Mouse (Mus musculus) right cerebral cortex, postnatal 25 days (tissue): ENCODE measurements at regions not wholly inside any gene's neighbourhood (a gene's known extent, or its start where the extent isn't known, plus 50 kb on each side); places are given as distances from the start of the nearest gene placed in this dataset.

Experiments used
- DNase-seq: peaks from one replicate; pipeline ENCODE4 v3.0.0; 2022

- no peak for DNase-seq
Observed at GRCm38 (mm10) chr11:105538421-105539210, 51.2 kb upstream of the Tanc2 start.

- no peak for DNase-seq
Observed at GRCm38 (mm10) chr11:105532616-105533015, 57.2 kb upstream of the Tanc2 start.

GRCm38 (mm10) chr11:105530711-105531157, 59.1 kb upstream of the Tanc2 start:
- no peak for DNase-seq

- DNase-seq, result no peak
Observed at GRCm38 (mm10) chr11:105526066-105526465, 63.7 kb upstream of the Tanc2 start.

- no peak for DNase-seq
Observed at GRCm38 (mm10) chr11:105525608-105526007, 64.2 kb upstream of the Tanc2 start.

DNA sequence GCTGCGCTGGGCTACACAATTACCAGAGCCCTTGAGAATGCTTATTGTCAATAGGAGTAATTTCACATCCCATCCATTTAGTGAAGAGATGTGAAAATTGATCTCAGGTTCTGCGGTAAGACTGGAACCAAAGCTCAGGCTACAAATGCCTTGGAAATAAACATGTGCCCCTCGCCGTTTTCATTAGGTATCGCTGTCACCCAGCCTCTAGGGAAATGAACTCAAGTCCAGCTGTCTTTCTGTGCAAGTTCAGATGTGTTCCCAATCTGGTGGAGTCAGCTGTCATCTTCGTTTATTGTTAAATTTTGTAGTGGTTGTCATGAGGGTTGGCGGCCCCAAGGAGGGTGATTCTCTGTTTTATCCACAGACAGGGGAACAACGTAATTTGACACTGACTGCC, 65.4 kb upstream of the Tanc2 start:
- DNase-seq, result no peak

DNA sequence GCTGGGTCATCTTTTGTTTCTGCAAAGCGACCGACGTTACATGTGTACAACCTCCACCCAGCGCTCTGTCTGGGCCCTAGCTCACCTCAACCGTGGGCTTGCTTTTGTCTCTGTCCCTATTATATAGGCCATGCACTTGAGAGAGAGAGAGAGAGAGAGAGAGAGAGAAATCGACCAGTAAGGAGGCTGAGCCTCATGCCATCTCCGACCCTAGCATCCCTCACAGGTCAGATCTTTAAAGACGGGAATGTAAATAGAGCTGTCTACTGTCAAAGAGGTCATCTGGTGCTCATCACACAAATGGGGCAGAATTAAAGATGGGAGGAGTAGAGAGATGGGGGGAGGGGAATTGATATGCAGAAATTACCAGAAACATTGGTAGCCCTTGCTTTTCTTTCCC, 66.0 kb upstream of the Tanc2 start:
- no peak for DNase-seq

GRCm38 (mm10) chr11:105520398-105520797, 63.9 kb upstream of the March10 start:
- no peak for DNase-seq

- no peak for DNase-seq
Observed at GRCm38 (mm10) chr11:105513275-105513674, 56.7 kb upstream of the March10 start.

DNA sequence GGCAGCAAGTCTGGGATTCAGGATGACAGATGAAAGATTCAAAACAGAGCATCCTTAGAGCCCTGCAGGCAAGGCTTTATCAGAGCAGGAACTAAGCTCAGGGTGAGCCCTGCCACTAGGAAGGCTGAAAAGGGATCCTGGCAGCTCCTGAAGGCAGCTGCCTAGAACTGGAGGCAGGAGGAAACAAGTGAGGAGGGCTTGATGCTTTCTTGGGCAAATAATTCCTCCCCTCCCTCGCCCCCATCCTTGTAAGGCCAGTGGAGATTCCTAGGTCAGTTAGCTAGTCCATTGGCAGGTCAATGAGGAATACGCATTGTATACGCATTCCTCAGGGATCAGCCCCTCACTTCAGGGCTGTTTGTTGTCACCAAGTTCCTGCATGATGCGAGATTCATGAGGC, 54.1 kb upstream of the March10 start:
- DNase-seq, result no peak

GRCm38 (mm10) chr11:105510056-105510455, 53.5 kb upstream of the March10 start:
- no peak for DNase-seq

DNA sequence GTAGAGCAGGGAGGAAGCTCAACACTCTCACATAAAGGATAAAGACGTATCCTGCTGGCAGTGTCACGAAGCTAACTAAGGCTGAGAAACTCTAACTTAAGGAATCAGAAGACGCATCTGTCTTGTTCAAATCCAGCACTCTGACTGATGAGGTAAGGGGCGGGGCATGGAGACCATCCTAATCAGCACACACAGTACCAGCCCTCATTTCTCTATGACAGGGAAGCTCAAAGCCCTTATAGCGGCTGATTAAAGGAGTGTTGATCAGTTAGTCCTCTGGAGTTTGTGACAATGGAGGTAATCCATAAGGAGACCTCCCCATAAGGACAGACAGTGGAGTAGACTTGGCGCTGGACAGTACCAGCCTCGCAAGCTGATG, 52.1 kb upstream of the March10 start:
- DNase-seq, result no peak

DNA sequence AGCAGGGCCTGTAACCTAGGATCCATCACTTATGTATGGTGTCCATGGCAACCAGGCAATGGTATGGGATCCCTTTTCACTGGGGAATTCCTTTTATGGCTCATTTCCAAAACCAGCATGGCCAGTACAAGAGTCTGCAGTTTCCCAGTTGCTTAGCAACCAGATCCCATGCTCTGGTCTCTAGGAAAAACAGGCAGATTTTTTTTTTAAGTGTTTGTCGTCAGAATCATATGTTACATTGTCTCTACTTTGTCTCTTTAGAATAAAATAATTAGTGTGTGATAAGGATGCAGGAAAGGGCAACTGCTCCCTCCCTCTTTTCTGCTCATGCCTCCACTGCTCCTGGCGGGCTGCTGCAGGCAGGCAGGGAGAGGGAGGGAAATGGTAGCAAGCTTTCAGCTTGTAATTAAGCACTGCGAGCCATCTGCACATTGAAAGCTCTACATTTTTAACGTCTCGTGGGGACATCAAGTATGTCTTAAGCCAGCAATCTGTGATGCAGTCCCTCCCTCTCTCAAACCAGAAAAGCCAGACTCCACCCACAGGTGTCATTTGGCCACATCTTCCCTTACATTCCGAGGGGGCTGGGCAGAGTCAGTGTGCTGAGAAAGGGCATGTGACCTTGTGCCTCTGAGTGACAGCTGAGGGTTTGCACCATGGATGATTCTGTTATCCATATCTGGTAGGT, 51.6 kb upstream of the March10 start:
- peak; percentile 46 for DNase-seq

- DNase-seq, result no peak
Observed at GRCm38 (mm10) chr11:105507332-105507971, 50.9 kb upstream of the March10 start.
